Mouse (Mus musculus) bone marrow, adult 2 months (tissue): Measurements from ENCODE around the gene Nkd1.

ENCODE experiments used
- CTCF ChIP-seq: fragments of 200-500 bp; IDR thresholded peaks from 2 replicates; pipeline ENCODE4 v1.5.1; 2011; ENCODE audit warnings: low read length, control low read depth; ENCODE audit not compliant: control insufficient read depth, insufficient read depth
- POLR2A ChIP-seq: fragments of 200-500 bp; IDR thresholded peaks from 2 replicates; pipeline ENCODE4 v1.6.1; 2011; ENCODE audit warnings: low read depth, mild to moderate bottlenecking, control low read depth, low read length, borderline replicate concordance; ENCODE audit not compliant: control insufficient read depth

- no peak for TF ChIP-seq CTCF
- TF ChIP-seq POLR2A = no peak
These were observed 78.3 kb downstream of the Nkd1 start for GRCm38 (mm10) chr8:88599491-88599890.
